Mouse (Mus musculus) induced T-regulatory cell, adult 2 months (primary cell): Measurements from ENCODE around the gene Gm20736.
"Not testable (repeated sequence)": the region's sequence is repeated elsewhere in the genome, so short reads cannot be mapped to it uniquely, and the experiment has no call there.

ENCODE experiments used
- DNase-seq: peaks from one replicate; pipeline ENCODE4 v3.0.0-alpha.2; 2012; ENCODE audit warnings: low read depth

Gm20736 gene

DNA sequence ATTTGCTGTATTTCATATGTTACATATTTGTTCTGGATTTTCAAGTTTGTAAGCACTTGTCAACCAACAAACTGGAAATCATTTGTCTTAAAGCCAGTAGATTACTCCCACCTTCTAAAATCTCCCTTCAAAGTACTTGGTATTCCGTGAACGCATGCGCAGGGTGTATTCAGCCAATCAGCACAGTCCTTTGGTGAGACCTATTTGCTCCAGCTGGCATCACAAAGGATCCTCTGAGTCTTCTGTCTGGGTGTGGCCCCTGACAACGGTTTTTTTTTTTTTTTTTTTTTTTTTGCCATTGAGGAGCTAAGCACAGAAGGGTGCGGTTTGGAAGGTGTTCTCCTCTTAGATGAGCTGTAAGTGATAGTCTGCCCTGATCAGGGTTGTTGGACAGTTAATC, at the start of gene Gm20736:
Gene Gm20736 (plus strand): TSS at position 301 of the 400 bp plus-strand sequence.
- not testable (repeated sequence) for DNase-seq
